Mouse (Mus musculus) spleen, adult 2 months (tissue): ENCODE data around the gene Mbnl1.

ENCODE experiments used
- CTCF ChIP-seq: fragments of 200-500 bp; IDR thresholded peaks from 2 replicates; pipeline ENCODE4 v1.5.1; 2011; ENCODE audit warnings: mild to moderate bottlenecking, inconsistent platforms; ENCODE audit not compliant: insufficient read depth, insufficient read length, insufficient replicate concordance; ENCODE audit errors: extremely low read depth
- POLR2A ChIP-seq: fragments of 200-500 bp; IDR thresholded peaks from 2 replicates; pipeline ENCODE4 v1.6.1; 2011; ENCODE audit warnings: low read depth, low read length, inconsistent platforms

- TF ChIP-seq POLR2A (no peak), CTCF (no peak)
Observed at GRCm38 (mm10) chr3:60502155-60502987, 29.7 kb downstream of the Mbnl1 start.
